In the genomic region with DNA sequence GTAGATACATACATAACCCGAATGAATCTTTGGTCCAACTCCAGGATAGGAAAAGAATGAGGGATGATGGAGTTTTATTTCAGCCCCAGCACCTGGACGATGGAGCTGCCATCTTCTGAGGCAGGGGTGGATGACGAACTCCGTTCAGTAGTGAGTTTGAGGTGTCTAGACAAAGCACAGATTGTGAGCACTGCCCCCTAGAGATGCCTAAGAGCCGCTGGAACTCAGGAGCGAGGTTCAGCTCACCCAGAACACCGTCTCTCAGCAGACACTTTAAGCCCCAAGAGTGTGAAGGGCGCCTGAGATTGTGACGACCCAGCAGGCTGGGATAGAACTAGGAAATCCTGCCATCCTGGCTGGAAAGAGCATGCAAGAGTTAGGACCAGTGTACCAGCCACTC, we compare ENCODE assay signal across 15 mouse cellular contexts. TPM values are rescaled to one million over a fixed set of nuclear protein-coding genes. Genes with fewer than 3 reads are reported as not detected.
DNase-seq lines count a peak whose midpoint lies in the region; ATAC-seq and TF ChIP-seq lines count a peak whose summit lies in the region.
"Had no signal": no experiment of that assay in that cellular context is flagged by ENCODE, and none has a peak within 500 bp of the region (broad histone marks: within the 10 kb centered on the region; RNA-seq: fewer than 3 reads in every experiment).

No protein-coding gene starts in this region.

- H3K27ac ChIP-seq in forebrain, embryonic 13.5 days: no peak overlapping the region
- H3K27ac ChIP-seq in forebrain, embryonic 12.5 days: no peak overlapping the region
- no peak overlapping the region for H3K27ac ChIP-seq in kidney, postnatal 0 days
- no peak overlapping the region for H3K27ac ChIP-seq in kidney, embryonic 16.5 days (ENCODE audit: low read length)
- H3K27ac ChIP-seq in neural tube, embryonic 11.5 days (ENCODE audit: low read depth, low read length): 0 out of 2 replicates have a peak overlapping the region, but pooled peaks have one; percentile 14
- H3K27ac ChIP-seq: heart, embryonic 15.5 days; lung, embryonic 15.5 days had no signal

- peaks cover 20% of the 10 kb centered on the region; the same call in 1 of the 2 replicates for H3K4me1 ChIP-seq in forebrain, embryonic 13.5 days
- peaks cover 28% of the 10 kb centered on the region for H3K4me1 ChIP-seq in forebrain, embryonic 12.5 days
- peaks cover 5% of the 10 kb centered on the region; the same call in 1 of the 2 replicates for H3K4me1 ChIP-seq in kidney, postnatal 0 days (replicated peaks; ENCODE audit: insufficient read depth, low read length)
- H3K4me1 ChIP-seq in kidney, embryonic 16.5 days (ENCODE audit: insufficient read depth, low read length): peaks cover 22% of the 10 kb centered on the region
- 0 out of 2 replicates have a peak, but pooled peaks cover 4% of the 10 kb centered on the region for H3K4me1 ChIP-seq in neural tube, embryonic 11.5 days (ENCODE audit: control insufficient read depth, insufficient read depth, low read length)

- no peak overlapping the region for H3K4me2 ChIP-seq in forebrain, embryonic 13.5 days
- no peak overlapping the region for H3K4me2 ChIP-seq in forebrain, embryonic 12.5 days
- no peak overlapping the region for H3K4me2 ChIP-seq in kidney, postnatal 0 days (ENCODE audit: low read length)
- H3K4me2 ChIP-seq in kidney, embryonic 16.5 days (replicated peaks; ENCODE audit: low read depth, low read length): no peak overlapping the region
- no peak overlapping the region for H3K4me2 ChIP-seq in neural tube, embryonic 11.5 days (ENCODE audit: low read depth)
- H3K4me2 ChIP-seq: heart, embryonic 15.5 days; lung, embryonic 15.5 days had no signal

- peak; percentile 33 for TF ChIP-seq CTCF in kidney, postnatal 0 days (IDR thresholded peaks at IDR 0.05; ENCODE audit: low read depth)

- H3K4me3 ChIP-seq in forebrain, embryonic 13.5 days: no peak overlapping the region
- no peak overlapping the region for H3K4me3 ChIP-seq in forebrain, embryonic 12.5 days (replicated peaks)
- no peak overlapping the region for H3K4me3 ChIP-seq in kidney, postnatal 0 days (replicated peaks; ENCODE audit: low read depth, low read length)
- no peak overlapping the region for H3K4me3 ChIP-seq in kidney, embryonic 16.5 days (ENCODE audit: low read length)
- no peak overlapping the region; the same call in 1 of the 2 replicates for H3K4me3 ChIP-seq in neural tube, embryonic 11.5 days (ENCODE audit: low read depth, low read length)
- H3K4me3 ChIP-seq: heart, embryonic 15.5 days; lung, embryonic 15.5 days had no signal

- no peaks in the 10 kb centered on the region for H3K9me3 ChIP-seq in forebrain, embryonic 13.5 days (replicated peaks)
- no peaks in the 10 kb centered on the region for H3K9me3 ChIP-seq in forebrain, embryonic 12.5 days
- no peaks in the 10 kb centered on the region for H3K9me3 ChIP-seq in kidney, postnatal 0 days (replicated peaks; ENCODE audit: low read length)
- no peaks in the 10 kb centered on the region for H3K9me3 ChIP-seq in kidney, embryonic 16.5 days (ENCODE audit: low read length)
- no peaks in the 10 kb centered on the region for H3K9me3 ChIP-seq in neural tube, embryonic 11.5 days (ENCODE audit: control insufficient read depth, low read length)
- H3K9me3 ChIP-seq: heart, embryonic 15.5 days; lung, embryonic 15.5 days had no signal

- 28% methylated on average over 9 of the region's 9 CpGs for WGBS in forebrain, embryonic 13.5 days
- WGBS in forebrain, embryonic 12.5 days: 27% methylated on average over 9 of the region's 9 CpGs
- WGBS in kidney, postnatal 0 days: 47% methylated on average over 9 of the region's 9 CpGs
- 44% methylated on average over 9 of the region's 9 CpGs for WGBS in kidney, embryonic 16.5 days
- 47% methylated on average over 9 of the region's 9 CpGs for WGBS in neural tube, embryonic 11.5 days

- H3K36me3 ChIP-seq in forebrain, embryonic 13.5 days (ENCODE audit: poor library complexity, severe bottlenecking): peaks cover 11% of the 10 kb centered on the region; the same call in 1 of the 2 replicates
- H3K36me3 ChIP-seq in forebrain, embryonic 12.5 days (replicated peaks): peaks cover 4% of the 10 kb centered on the region; the same call in 1 of the 2 replicates
- no peaks in the 10 kb centered on the region for H3K36me3 ChIP-seq in kidney, postnatal 0 days (ENCODE audit: insufficient read depth, low read length)
- 0 out of 2 replicates have a peak, but pooled peaks cover 3% of the 10 kb centered on the region for H3K36me3 ChIP-seq in kidney, embryonic 16.5 days (ENCODE audit: insufficient read depth, low read length)
- H3K36me3 ChIP-seq in neural tube, embryonic 11.5 days (ENCODE audit: control insufficient read depth, insufficient read depth, low read length): no peaks in the 10 kb centered on the region
- H3K36me3 ChIP-seq: heart, embryonic 15.5 days; lung, embryonic 15.5 days had no signal

- DNase-seq in kidney, postnatal 0 days (ENCODE audit: low spot score): no peak
- DNase-seq in neural tube, embryonic 11.5 days (ENCODE audit: low spot score): no peak
- no peak for DNase-seq in neural tube, embryonic 10.5 days (ENCODE audit: extremely low spot score, low spot score)
- DNase-seq in embryo, embryonic 10 days (ENCODE audit: low spot score): no peak
- DNase-seq in testis, postnatal 14 days (ENCODE audit: low spot score): no peak
- DNase-seq: adrenal gland, postnatal 36 days; gastrocnemius, postnatal 10 days had no signal

- H3K27me3 ChIP-seq in forebrain, embryonic 13.5 days: no peaks in the 10 kb centered on the region
- H3K27me3 ChIP-seq in forebrain, embryonic 12.5 days: no peaks in the 10 kb centered on the region
- H3K27me3 ChIP-seq in kidney, postnatal 0 days (ENCODE audit: insufficient read depth, low read length): no peaks in the 10 kb centered on the region
- no peaks in the 10 kb centered on the region for H3K27me3 ChIP-seq in kidney, embryonic 16.5 days (ENCODE audit: insufficient read depth, low read length)
- H3K27me3 ChIP-seq in neural tube, embryonic 11.5 days (ENCODE audit: control insufficient read depth, insufficient read depth, low read length): no peaks in the 10 kb centered on the region; the same call in 1 of the 2 replicates
- H3K27me3 ChIP-seq: lung, embryonic 15.5 days had no signal

- no peak for ATAC-seq in forebrain, embryonic 13.5 days
- no peak for ATAC-seq in forebrain, embryonic 12.5 days (ENCODE audit: low FRiP score)
- no peak for ATAC-seq in kidney, postnatal 0 days (replicated peaks; ENCODE audit: low FRiP score, low read depth)
- ATAC-seq in kidney, embryonic 16.5 days (ENCODE audit: low FRiP score, low TSS enrichment): no peak
- no peak for ATAC-seq in neural tube, embryonic 11.5 days (ENCODE audit: insufficient read depth, low FRiP score, low TSS enrichment)
- ATAC-seq: intestine, embryonic 16.5 days had no signal

- H3K9ac ChIP-seq in forebrain, embryonic 13.5 days: 0 out of 2 replicates have a peak overlapping the region, but pooled peaks have one; percentile 40
- no peak overlapping the region for H3K9ac ChIP-seq in forebrain, embryonic 12.5 days
- no peak overlapping the region for H3K9ac ChIP-seq in kidney, postnatal 0 days (ENCODE audit: low read depth, low read length)
- no peak overlapping the region for H3K9ac ChIP-seq in kidney, embryonic 16.5 days (replicated peaks; ENCODE audit: low read length)
- no peak overlapping the region for H3K9ac ChIP-seq in neural tube, embryonic 11.5 days (ENCODE audit: low read length)
- H3K9ac ChIP-seq: heart, embryonic 15.5 days; lung, embryonic 15.5 days had no signal

RNA-seq across cellular contexts. Expression of a gene that starts 5.0 kb away (rescaled TPM):
- polyA plus RNA-seq in forebrain, embryonic 13.5 days (2015; fragmentation: Nextera tagmentation; extraction: Ambion mirVana): 22.1 and 23.3 TPM in 2 replicates
- 36.2 and 39.8 TPM in 2 replicates for polyA plus RNA-seq in forebrain, embryonic 12.5 days (2016; fragmentation: Nextera tagmentation; extraction: Ambion mirVana)
- 15.2 and 17.3 TPM in 2 replicates for polyA plus RNA-seq in kidney, postnatal 0 days (2015; fragmentation: Nextera tagmentation; extraction: Ambion mirVana)
- polyA plus RNA-seq in kidney, embryonic 16.5 days (2015; fragmentation: Nextera tagmentation; extraction: Ambion mirVana): 21.4 and 23.5 TPM in 2 replicates
- 27.2 and 31.4 TPM in 2 replicates for polyA plus RNA-seq in neural tube, embryonic 11.5 days (2014; fragmentation: Nextera tagmentation; extraction: Ambion mirVana)

RNA-seq across cellular contexts. Expression of a gene that starts 7.8 kb away (rescaled TPM):
- 2.8 TPM in 2 replicates for polyA plus RNA-seq in forebrain, embryonic 13.5 days (2015; fragmentation: Nextera tagmentation; extraction: Ambion mirVana)
- polyA plus RNA-seq in forebrain, embryonic 12.5 days (2016; fragmentation: Nextera tagmentation; extraction: Ambion mirVana): 3.3 and 4.6 TPM in 2 replicates
- 3.3 and 3.6 TPM in 2 replicates for polyA plus RNA-seq in kidney, postnatal 0 days (2015; fragmentation: Nextera tagmentation; extraction: Ambion mirVana)
- polyA plus RNA-seq in kidney, embryonic 16.5 days (2015; fragmentation: Nextera tagmentation; extraction: Ambion mirVana): 3.3 and 4.0 TPM in 2 replicates
- polyA plus RNA-seq in neural tube, embryonic 11.5 days (2014; fragmentation: Nextera tagmentation; extraction: Ambion mirVana): 4.4 and 4.7 TPM in 2 replicates

RNA-seq across cellular contexts. Expression of a gene that starts 11.6 kb away (rescaled TPM):
- polyA plus RNA-seq in forebrain, embryonic 13.5 days (2015; fragmentation: Nextera tagmentation; extraction: Ambion mirVana): 0.68 and 0.69 TPM in 2 replicates
- polyA plus RNA-seq in forebrain, embryonic 12.5 days (2016; fragmentation: Nextera tagmentation; extraction: Ambion mirVana): 0.24 and 0.28 TPM in 2 replicates
- polyA plus RNA-seq in kidney, postnatal 0 days (2015; fragmentation: Nextera tagmentation; extraction: Ambion mirVana): 0.09 TPM in 1 of 2 replicates, not detected in the other
- not detected in 2 replicates for polyA plus RNA-seq in kidney, embryonic 16.5 days (2015; fragmentation: Nextera tagmentation; extraction: Ambion mirVana)
- 0.29 TPM in 1 of 2 replicates, not detected in the other for polyA plus RNA-seq in neural tube, embryonic 11.5 days (2014; fragmentation: Nextera tagmentation; extraction: Ambion mirVana)
- polyA plus RNA-seq: heart, embryonic 15.5 days; intestine, embryonic 16.5 days; lung, embryonic 15.5 days; small intestine, adult 2 months; urinary bladder, adult 2 months had no signal

RNA-seq across cellular contexts. Expression of a gene that starts 24.5 kb away (rescaled TPM):
- not detected in 2 replicates for polyA plus RNA-seq in forebrain, embryonic 13.5 days (2015; fragmentation: Nextera tagmentation; extraction: Ambion mirVana)
- polyA plus RNA-seq in forebrain, embryonic 12.5 days (2016; fragmentation: Nextera tagmentation; extraction: Ambion mirVana): 0.09 TPM in 1 of 2 replicates, not detected in the other
- polyA plus RNA-seq in kidney, postnatal 0 days (2015; fragmentation: Nextera tagmentation; extraction: Ambion mirVana): 0.53 and 0.57 TPM in 2 replicates
- polyA plus RNA-seq in kidney, embryonic 16.5 days (2015; fragmentation: Nextera tagmentation; extraction: Ambion mirVana): 0.35 and 0.75 TPM in 2 replicates
- polyA plus RNA-seq in neural tube, embryonic 11.5 days (2014; fragmentation: Nextera tagmentation; extraction: Ambion mirVana): not detected in 2 replicates
- polyA plus RNA-seq: urinary bladder, adult 2 months had no signal

RNA-seq across cellular contexts. Expression of a gene that starts 25.3 kb away (rescaled TPM):
- 34.3 and 36.7 TPM in 2 replicates for polyA plus RNA-seq in forebrain, embryonic 13.5 days (2015; fragmentation: Nextera tagmentation; extraction: Ambion mirVana)
- polyA plus RNA-seq in forebrain, embryonic 12.5 days (2016; fragmentation: Nextera tagmentation; extraction: Ambion mirVana): 50.6 and 53.2 TPM in 2 replicates
- polyA plus RNA-seq in kidney, postnatal 0 days (2015; fragmentation: Nextera tagmentation; extraction: Ambion mirVana): 16.6 and 17.6 TPM in 2 replicates
- 34.0 and 35.6 TPM in 2 replicates for polyA plus RNA-seq in kidney, embryonic 16.5 days (2015; fragmentation: Nextera tagmentation; extraction: Ambion mirVana)
- 30.5 and 35.6 TPM in 2 replicates for polyA plus RNA-seq in neural tube, embryonic 11.5 days (2014; fragmentation: Nextera tagmentation; extraction: Ambion mirVana)
